Mouse (Mus musculus) bone marrow macrophage, adult 2 months (primary cell): Measurements from ENCODE around the gene Vopp1.

Source experiments
- CTCF ChIP-seq: IDR thresholded peaks from 2 replicates; pipeline ENCODE4 v1.5.1; 2012; ENCODE audit warnings: low read depth, mild to moderate bottlenecking, low read length, moderate library complexity
- POLR2A ChIP-seq: IDR thresholded peaks from 2 replicates; pipeline ENCODE4 v1.6.1; 2012; ENCODE audit warnings: mild to moderate bottlenecking, low read depth, low read length, borderline replicate concordance

GRCm38 (mm10) chr6:57822648-57823410 lies 2.1 kb downstream of the Vopp1 start:
- TF ChIP-seq POLR2A (no peak), CTCF (no peak)
